Mouse (Mus musculus) intestine, embryonic 16.5 days (tissue): Measurements from ENCODE around the gene Zfp266. TPM values are rescaled to one million over a fixed set of nuclear protein-coding genes. Genes with fewer than 3 reads are reported as not detected.

Source experiments
- ATAC-seq: fragments of 200-750 bp; cut with Nextera tagmentation; 2 replicates; pipeline ENCODE4 v1.8.0; 2017; ENCODE audit warnings: moderate TSS enrichment, moderate library complexity
- H3K27ac ChIP-seq: fragments of 300-500 bp; sonication (generic); 2 replicates; pipeline ENCODE4 v1.5.1; 2014; ENCODE audit warnings: mild to moderate bottlenecking, low read length
- H3K27me3 ChIP-seq: fragments of 300-500 bp; sonication (generic); replicated peaks from 2 replicates; pipeline ENCODE4 v1.6.1; 2014; ENCODE audit warnings: low read length, control low read depth, mixed read lengths; ENCODE audit not compliant: control insufficient read depth, insufficient read depth
- H3K36me3 ChIP-seq: fragments of 300-500 bp; sonication (generic); 2 replicates; pipeline ENCODE4 v1.6.1; 2014; ENCODE audit warnings: low read length, control low read depth; ENCODE audit not compliant: control insufficient read depth, insufficient read depth
- H3K4me1 ChIP-seq: fragments of 300-500 bp; sonication (generic); 2 replicates; pipeline ENCODE4 v1.6.1; 2014; ENCODE audit warnings: low read length, control low read depth, mixed read lengths; ENCODE audit not compliant: control insufficient read depth, insufficient read depth
- H3K4me2 ChIP-seq: fragments of 300-500 bp; sonication (generic); 2 replicates; pipeline ENCODE4 v1.6.1; 2014; ENCODE audit warnings: low read depth, low read length, control low read depth
- H3K4me3 ChIP-seq: fragments of 300-500 bp; sonication (generic); 2 replicates; pipeline ENCODE4 v1.5.1; 2014; ENCODE audit warnings: mild to moderate bottlenecking, low read length
- H3K9ac ChIP-seq: fragments of 300-500 bp; sonication (generic); 2 replicates; pipeline ENCODE4 v1.6.1; 2014; ENCODE audit warnings: low read depth, low read length
- H3K9me3 ChIP-seq: fragments of 300-500 bp; sonication (generic); 2 replicates; pipeline ENCODE4 v1.6.1; 2016; ENCODE audit warnings: low read length, control low read depth; ENCODE audit not compliant: control insufficient read depth
- WGBS: fragments of 180-500 bp; shearing (Covaris S2); extraction: QIAGEN DNeasy Blood & Tissue Kit; methylation state at CpG from one replicate; pipeline ENCODE4 v1.1.7; 2014; 5-methylcytosine and 5-hydroxymethylcytosine counted together
- polyA plus RNA-seq: library from polyadenylated mRNA; unstranded; fragments of >200 nt; fragmentation: Nextera tagmentation; extraction: Ambion mirVana; gene quantifications from 2 replicates; pipeline ENCODE4 v1.2.1, GENCODE M21; 2015

Gene Zfp266
- polyA plus RNA-seq, 1 experiment from 2014 or later: 49.3 TPM

DNA sequence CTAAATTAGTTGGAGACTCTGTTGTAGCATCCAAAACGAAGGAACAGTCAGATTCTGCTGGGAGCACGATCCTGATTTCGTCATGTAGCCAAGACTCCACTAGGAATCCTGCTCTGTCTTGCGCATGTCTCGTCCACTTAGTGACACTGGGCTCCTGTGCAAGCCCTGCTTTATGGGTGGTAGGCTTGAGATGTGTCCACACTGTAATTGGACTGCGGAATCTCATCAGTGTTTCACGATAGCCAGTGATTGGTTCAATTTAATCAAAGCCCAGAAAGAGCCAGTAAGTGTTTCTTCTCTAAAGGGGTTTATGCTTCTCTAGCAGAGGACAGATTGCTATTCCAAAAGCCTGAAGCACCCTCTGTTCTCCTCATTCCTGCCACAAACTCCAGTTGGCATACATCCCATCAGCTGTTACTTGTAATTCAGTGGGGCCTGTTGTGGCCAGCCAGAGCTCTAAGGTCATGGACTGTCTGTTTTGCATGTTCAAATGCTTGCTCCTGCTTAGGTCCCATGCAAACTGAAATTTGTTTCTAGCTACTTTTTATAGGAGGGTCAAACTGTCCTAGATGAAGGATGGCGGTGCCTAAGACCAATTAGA lies 13.2 kb upstream of the Zfp266 start:
- ATAC-seq: no peak

GRCm38 (mm10) chr9:20520531-20521210 lies 546 bp downstream of the Zfp266 start:
- no peaks in the 10 kb centered on the region; the same call in 1 of the 2 replicates for H3K36me3 ChIP-seq
- no peaks in the 10 kb centered on the region for H3K9me3 ChIP-seq
- peak overlapping the region; percentile 81 for H3K4me3 ChIP-seq
- H3K27me3 ChIP-seq: no peaks in the 10 kb centered on the region
- H3K9ac ChIP-seq: peak overlapping the region; percentile 98
- no peak; the same call in 1 of the 2 replicates for ATAC-seq
- H3K27ac ChIP-seq: peak overlapping the region; percentile 99
- under 1% methylated on average over 17 of the region's 17 CpGs for WGBS
- peaks cover 12% of the 10 kb centered on the region for H3K4me1 ChIP-seq
- peak overlapping the region; percentile 67 for H3K4me2 ChIP-seq

More for the DNA sequence above, 13.2 kb upstream of the Zfp266 start:
- Histone ChIP-seq H3K36me3 (no peaks in the 10 kb centered on the region), H3K27me3 (no peaks in the 10 kb centered on the region), H3K9ac (no peak overlapping the region), H3K27ac (no peak overlapping the region), H3K4me2 (no peak overlapping the region), H3K9me3 (no peaks in the 10 kb centered on the region), H3K4me1 (no peaks in the 10 kb centered on the region), H3K4me3 (no peak overlapping the region)
- 75% methylated on average over 8 of the region's 8 CpGs for WGBS

DNA sequence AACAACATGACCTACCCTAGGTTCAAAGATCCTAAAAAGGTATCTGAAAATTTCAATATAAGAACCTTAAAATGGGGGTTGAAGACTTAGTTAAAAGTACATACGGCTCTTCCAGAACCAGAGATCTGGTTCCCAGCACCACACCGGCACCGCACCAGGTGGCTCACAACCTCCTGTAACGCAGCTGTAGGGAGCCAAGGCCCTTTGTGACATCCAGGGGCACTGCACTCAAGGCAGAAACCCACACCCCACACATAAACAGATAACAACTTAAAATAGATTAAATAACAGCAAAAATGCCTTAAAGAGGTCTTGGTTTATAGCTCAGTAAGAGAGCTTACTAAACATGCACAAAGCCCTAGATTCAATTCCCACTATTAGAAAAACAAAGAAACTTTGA lies 1.3 kb downstream of the Zfp266 start:
- no peak overlapping the region for H3K27ac ChIP-seq
- H3K27me3 ChIP-seq: no peaks in the 10 kb centered on the region
- no peaks in the 10 kb centered on the region for H3K9me3 ChIP-seq
- H3K4me1 ChIP-seq: peaks cover 12% of the 10 kb centered on the region
- H3K36me3 ChIP-seq: no peaks in the 10 kb centered on the region; the same call in 1 of the 2 replicates
- H3K4me2 ChIP-seq: peak overlapping the region; percentile 65
- 15% methylated on average over 4 of the region's 4 CpGs for WGBS
- peak overlapping the region; percentile 61 for H3K9ac ChIP-seq
- ATAC-seq: no peak
- H3K4me3 ChIP-seq: peak overlapping the region; percentile 47

DNA sequence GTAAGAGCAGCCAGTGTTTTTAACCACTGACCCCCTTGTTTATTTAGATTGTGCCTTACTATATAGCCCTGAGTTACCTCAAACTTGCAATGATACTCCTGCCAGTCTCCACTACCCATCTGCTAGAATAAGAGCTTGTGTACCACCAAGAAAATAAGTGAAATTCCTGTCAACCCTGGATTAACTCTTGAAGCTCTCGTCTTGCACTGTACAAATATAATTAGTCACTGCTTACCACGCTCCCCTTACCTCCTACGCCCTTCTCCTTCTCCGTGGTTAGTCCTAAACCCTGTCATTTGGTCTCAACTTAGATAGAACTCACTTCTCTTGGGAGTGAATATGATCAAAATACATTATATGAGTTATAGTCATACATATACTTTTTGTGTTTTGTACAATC lies 2.5 kb downstream of the Zfp266 start:
- no peaks in the 10 kb centered on the region; the same call in 1 of the 2 replicates for H3K36me3 ChIP-seq
- no peak overlapping the region for H3K4me3 ChIP-seq
- H3K27ac ChIP-seq: no peak overlapping the region
- H3K4me1 ChIP-seq: peaks cover 12% of the 10 kb centered on the region
- WGBS: 76% methylated on average over 4 of the region's 4 CpGs
- H3K9me3 ChIP-seq: no peaks in the 10 kb centered on the region
- no peak overlapping the region for H3K9ac ChIP-seq
- no peak for ATAC-seq
- H3K27me3 ChIP-seq: no peaks in the 10 kb centered on the region
- no peak overlapping the region for H3K4me2 ChIP-seq

- Histone ChIP-seq H3K36me3 (no peaks in the 10 kb centered on the region; the same call in 1 of the 2 replicates), H3K9me3 (no peaks in the 10 kb centered on the region), H3K4me2 (no peak overlapping the region), H3K9ac (no peak overlapping the region), H3K27ac (no peak overlapping the region), H3K4me1 (peaks cover 12% of the 10 kb centered on the region), H3K27me3 (no peaks in the 10 kb centered on the region), H3K4me3 (no peak overlapping the region)
- no peak for ATAC-seq
- 87% methylated on average over 1 of the region's 1 CpGs for whole genome bisulfite sequencing
Measured at GRCm38 (mm10) chr9:20517727-20518126, 3.5 kb downstream of the Zfp266 start.

DNA sequence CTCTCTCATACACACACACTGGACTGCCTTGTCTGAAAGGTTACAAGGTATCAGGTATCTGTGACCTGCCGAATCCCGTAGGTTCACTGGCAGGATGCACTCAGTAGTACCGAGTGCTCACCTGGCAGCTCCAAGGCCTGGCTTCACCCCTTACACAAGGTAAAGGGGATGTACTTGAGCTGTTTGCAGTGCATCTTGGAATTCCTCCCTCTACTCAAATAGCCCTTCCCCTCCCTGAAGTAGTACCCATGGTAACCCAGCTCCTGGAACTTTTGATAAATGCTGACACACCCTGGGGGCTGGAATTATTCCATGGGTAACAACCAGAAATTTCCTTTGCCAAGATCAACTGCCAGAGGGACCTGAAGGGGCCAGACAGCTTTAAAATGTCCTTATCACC lies 7.2 kb downstream of the Zfp266 start:
- Histone ChIP-seq H3K9ac (no peak overlapping the region), H3K36me3 (no peaks in the 10 kb centered on the region; the same call in 1 of the 2 replicates), H3K27me3 (no peaks in the 10 kb centered on the region), H3K4me1 (peaks cover 3% of the 10 kb centered on the region; the same call in 1 of the 2 replicates), H3K27ac (no peak overlapping the region), H3K9me3 (no peaks in the 10 kb centered on the region), H3K4me3 (no peak overlapping the region), H3K4me2 (no peak overlapping the region)
- ATAC-seq: no peak
- 78% methylated on average over 3 of the region's 3 CpGs for WGBS

DNA sequence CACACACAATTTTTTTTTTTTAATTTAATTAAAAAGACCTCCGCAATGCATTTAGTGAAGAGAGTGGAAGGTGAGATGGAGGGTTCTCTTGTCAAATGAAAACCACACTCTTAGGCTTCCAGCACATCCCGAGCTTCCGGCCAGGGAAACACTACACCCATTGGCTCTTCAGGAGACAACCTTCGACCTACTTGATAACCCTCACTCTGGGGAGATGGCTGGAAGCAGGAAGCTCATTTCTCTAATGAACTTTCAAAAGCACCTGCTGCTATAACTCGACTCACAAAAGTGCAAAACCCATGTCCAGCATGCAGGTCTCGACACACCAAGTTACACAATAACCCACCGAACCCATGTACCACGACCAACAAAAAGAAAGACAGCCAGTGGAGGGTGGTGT lies 8.5 kb downstream of the Zfp266 start:
- H3K9ac ChIP-seq: no peak overlapping the region
- no peak overlapping the region for H3K4me3 ChIP-seq
- H3K36me3 ChIP-seq: no peaks in the 10 kb centered on the region; the same call in 1 of the 2 replicates
- no peak overlapping the region for H3K27ac ChIP-seq
- no peak overlapping the region for H3K4me2 ChIP-seq
- ATAC-seq: peak; percentile 77
- H3K27me3 ChIP-seq: no peaks in the 10 kb centered on the region
- 71% methylated on average over 8 of the region's 8 CpGs for WGBS
- no peaks in the 10 kb centered on the region for H3K9me3 ChIP-seq
- H3K4me1 ChIP-seq: no peaks in the 10 kb centered on the region; the same call in 1 of the 2 replicates

DNA sequence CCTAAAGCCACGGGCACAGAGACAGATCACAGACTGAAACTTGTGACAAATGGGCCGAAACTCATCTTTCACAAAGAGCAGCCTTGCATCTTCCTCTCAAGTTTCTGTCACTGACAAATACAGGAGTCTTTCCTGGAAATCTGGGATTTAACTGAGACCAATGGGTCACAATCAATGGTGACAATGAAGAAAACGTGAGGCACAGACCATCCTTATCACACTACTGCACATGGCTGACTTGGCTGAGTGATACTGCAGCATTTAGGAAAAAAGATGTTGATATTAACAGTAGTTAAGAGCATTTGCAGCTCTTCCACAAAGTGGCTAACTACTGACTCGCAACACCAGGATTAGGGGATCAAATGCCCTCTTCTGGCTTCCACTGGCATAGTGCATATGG lies 9.6 kb downstream of the Zfp266 start:
- peaks cover 3% of the 10 kb centered on the region for H3K36me3 ChIP-seq
- no peak overlapping the region for H3K4me2 ChIP-seq
- WGBS: 89% methylated on average over 4 of the region's 4 CpGs
- no peak overlapping the region for H3K9ac ChIP-seq
- H3K27me3 ChIP-seq: no peaks in the 10 kb centered on the region
- H3K27ac ChIP-seq: no peak overlapping the region
- H3K4me1 ChIP-seq: no peaks in the 10 kb centered on the region; the same call in 1 of the 2 replicates
- no peaks in the 10 kb centered on the region for H3K9me3 ChIP-seq
- H3K4me3 ChIP-seq: no peak overlapping the region
- ATAC-seq: no peak

DNA sequence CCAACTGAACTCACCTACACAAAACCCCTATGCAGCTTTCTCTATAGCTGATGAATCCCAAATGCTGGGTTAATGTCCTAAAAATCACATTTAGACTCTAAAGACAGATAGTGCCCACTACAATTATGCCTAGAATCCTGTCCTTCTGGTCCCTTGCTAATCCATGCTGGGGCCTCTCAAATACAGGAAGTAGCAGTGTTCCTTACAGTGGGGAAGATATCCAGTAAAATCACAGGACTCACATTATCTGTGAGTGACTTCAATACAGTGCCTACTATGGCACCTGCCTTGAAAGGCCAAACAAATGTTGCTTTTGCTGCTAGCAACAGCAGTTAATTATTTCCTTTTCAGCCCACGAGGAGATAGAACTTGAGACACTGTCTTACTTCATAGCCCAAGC lies 10.9 kb downstream of the Zfp266 start:
- H3K9ac ChIP-seq: no peak overlapping the region
- WGBS: 45% methylated on average over 1 of the region's 1 CpGs
- no peak overlapping the region for H3K4me3 ChIP-seq
- no peak overlapping the region for H3K27ac ChIP-seq
- H3K27me3 ChIP-seq: no peaks in the 10 kb centered on the region
- no peak overlapping the region for H3K4me2 ChIP-seq
- H3K4me1 ChIP-seq: no peaks in the 10 kb centered on the region; the same call in 1 of the 2 replicates
- peaks cover 8% of the 10 kb centered on the region for H3K36me3 ChIP-seq
- ATAC-seq: 0 out of 2 replicates have a peak, but pooled peaks have one; percentile 34
- H3K9me3 ChIP-seq: no peaks in the 10 kb centered on the region
